Mouse (Mus musculus) liver, embryonic 16.5 days (tissue): ENCODE data around the gene Cyp2j12. TPM values are rescaled to one million over a fixed set of nuclear protein-coding genes. Genes with fewer than 3 reads are reported as not detected.
"Not testable (repeated sequence)": the region's sequence is repeated elsewhere in the genome, so short reads cannot be mapped to it uniquely, and the experiment has no call there.

Source experiments
- ATAC-seq: fragments of 200-750 bp; cut with Nextera tagmentation; 2 replicates; pipeline ENCODE4 v1.8.0; 2017; ENCODE audit warnings: low read depth, mild to moderate bottlenecking, moderate number of reproducible peaks, moderate library complexity
- H3K27ac ChIP-seq: fragments of 300-500 bp; sonication (generic); 2 replicates; pipeline ENCODE4 v1.5.1; 2014; ENCODE audit warnings: mild to moderate bottlenecking, low read length
- H3K27me3 ChIP-seq: fragments of 300-500 bp; sonication (generic); 2 replicates; pipeline ENCODE4 v1.6.1; 2014; ENCODE audit warnings: low read depth, low read length, mixed read lengths; ENCODE audit not compliant: control insufficient read depth, insufficient read depth
- H3K36me3 ChIP-seq: fragments of 300-500 bp; sonication (generic); 2 replicates; pipeline ENCODE4 v1.6.1; 2014; ENCODE audit warnings: mild to moderate bottlenecking; ENCODE audit not compliant: control insufficient read depth, insufficient read depth
- H3K4me1 ChIP-seq: fragments of 300-500 bp; sonication (generic); 2 replicates; pipeline ENCODE4 v1.6.1; 2014; ENCODE audit warnings: low read depth, low read length, mixed read lengths; ENCODE audit not compliant: control insufficient read depth
- H3K4me2 ChIP-seq: fragments of 300-500 bp; sonication (generic); 2 replicates; pipeline ENCODE4 v1.6.1; 2014; ENCODE audit warnings: low read depth, low read length, mixed read lengths
- H3K4me3 ChIP-seq: fragments of 300-500 bp; sonication (generic); 2 replicates; pipeline ENCODE4 v1.5.1; 2014; ENCODE audit warnings: low read depth, mild to moderate bottlenecking, low read length
- H3K9ac ChIP-seq: fragments of 300-500 bp; sonication (generic); 2 replicates; pipeline ENCODE4 v1.6.1; 2014; ENCODE audit warnings: low read depth, low read length
- H3K9me3 ChIP-seq: fragments of 300-500 bp; sonication (generic); replicated peaks from 2 replicates; pipeline ENCODE4 v1.6.1; 2016; ENCODE audit warnings: low read length; ENCODE audit not compliant: control insufficient read depth
- WGBS: fragments of 180-500 bp; shearing (Covaris S2); extraction: QIAGEN DNeasy Blood & Tissue Kit; methylation state at CpG from one replicate; pipeline ENCODE4 v1.1.7; 2014; ENCODE audit not compliant: insufficient replicate concordance; 5-methylcytosine and 5-hydroxymethylcytosine counted together
- polyA plus RNA-seq: library from polyadenylated mRNA; unstranded; fragments of >200 nt; fragmentation: Nextera tagmentation; extraction: Ambion mirVana; gene quantifications from 2 replicates; pipeline ENCODE4 v1.2.1, GENCODE M21; 2015

The Cyp2j12 gene
- polyA plus RNA-seq, 1 experiment from 2014 or later, result not detected

DNA sequence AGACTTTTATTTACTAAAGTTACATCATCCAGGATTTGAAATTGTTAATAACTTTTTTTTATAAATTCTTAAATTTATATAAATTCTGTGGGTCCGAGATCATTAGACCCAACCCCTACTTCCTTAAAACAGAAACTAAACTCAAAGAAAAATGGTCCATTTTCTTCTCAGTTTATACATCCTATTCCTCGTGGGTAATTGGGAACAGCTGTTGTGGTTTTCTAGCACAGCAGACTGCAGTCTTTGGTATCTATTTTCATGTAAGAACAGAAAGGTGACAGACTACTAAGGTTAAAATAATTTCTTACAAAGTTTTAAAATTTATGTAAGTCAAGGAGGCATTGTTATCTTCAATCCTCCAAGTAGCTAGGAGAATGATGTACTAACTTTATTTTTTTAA is 44.1 kb downstream of the Cyp2j12 start:
- Histone ChIP-seq H3K4me3 (no peak overlapping the region), H3K4me2 (no peak overlapping the region), H3K36me3 (no peaks in the 10 kb centered on the region), H3K27me3 (no peaks in the 10 kb centered on the region), H3K9me3 (no peaks in the 10 kb centered on the region), H3K27ac (no peak overlapping the region), H3K4me1 (no peaks in the 10 kb centered on the region), H3K9ac (no peak overlapping the region)
- no peak for ATAC-seq
- WGBS, result 33% methylated on average over 2 of the region's 2 CpGs

DNA sequence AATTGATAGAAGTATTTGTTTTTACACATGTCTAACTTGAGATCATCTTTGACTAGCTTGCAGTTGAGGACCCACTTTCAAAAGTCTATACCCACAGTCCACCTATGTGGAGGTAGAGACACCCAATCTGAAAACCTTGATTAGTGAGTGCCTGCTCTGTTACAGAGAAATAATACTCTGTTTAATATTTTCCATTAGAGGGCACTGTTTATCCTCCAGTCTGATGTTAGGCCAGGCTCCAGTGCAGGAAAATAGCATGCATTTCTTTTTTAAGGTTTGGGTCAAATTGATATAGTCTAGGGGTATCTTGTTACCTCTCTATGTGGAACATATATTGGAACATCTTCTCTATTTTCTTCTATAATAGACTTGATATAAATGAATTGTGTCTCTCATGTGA is 49.1 kb downstream of the Cyp2j12 start:
- H3K9me3 ChIP-seq, result no peaks in the 10 kb centered on the region
- no peaks in the 10 kb centered on the region for H3K36me3 ChIP-seq
- ATAC-seq, result no peak
- no peak overlapping the region for H3K4me2 ChIP-seq
- no peak overlapping the region for H3K4me3 ChIP-seq
- no peak overlapping the region for H3K9ac ChIP-seq
- H3K27ac ChIP-seq, result no peak overlapping the region
- H3K27me3 ChIP-seq, result no peaks in the 10 kb centered on the region
- H3K4me1 ChIP-seq, result no peaks in the 10 kb centered on the region

DNA sequence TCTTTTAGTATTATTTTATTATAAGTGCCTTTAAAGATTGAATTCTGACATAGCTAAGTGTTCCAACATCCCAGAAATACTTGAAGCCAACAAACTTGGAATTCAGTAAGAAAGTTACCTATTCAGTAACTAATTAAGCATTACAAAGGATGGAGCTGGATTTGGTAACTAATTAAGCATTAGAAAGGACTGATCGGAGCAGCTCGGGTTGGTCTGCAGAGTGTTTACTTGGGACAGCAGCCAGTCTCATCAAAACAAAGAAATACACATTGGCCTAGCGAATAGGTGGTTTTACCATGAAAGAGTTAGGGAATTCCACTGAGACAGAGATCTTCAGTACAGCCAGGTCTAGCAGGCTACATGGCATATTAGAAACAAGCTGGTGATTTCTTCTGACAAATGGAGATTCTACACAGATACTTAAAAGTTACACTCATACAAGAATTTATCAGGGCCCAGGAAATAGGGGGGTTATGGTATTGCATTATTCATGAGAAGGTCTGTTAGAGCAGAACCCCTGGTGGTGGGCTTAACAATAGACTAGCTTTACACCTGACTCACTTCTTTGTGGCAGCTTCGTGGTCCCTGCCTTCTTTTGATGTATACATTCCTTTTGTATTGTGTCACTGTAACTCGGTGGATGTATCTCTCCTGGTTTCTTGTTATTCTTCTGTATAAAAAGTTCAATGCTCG is 51.5 kb downstream of the Cyp2j12 start:
- H3K9ac ChIP-seq, H3K27me3 ChIP-seq, H3K4me1 ChIP-seq, H3K27ac ChIP-seq, H3K9me3 ChIP-seq, H3K36me3 ChIP-seq, ATAC-seq, H3K4me2 ChIP-seq, H3K4me3 ChIP-seq: not testable (repeated sequence)
- WGBS, result 49% methylated on average over 6 of the region's 6 CpGs

DNA sequence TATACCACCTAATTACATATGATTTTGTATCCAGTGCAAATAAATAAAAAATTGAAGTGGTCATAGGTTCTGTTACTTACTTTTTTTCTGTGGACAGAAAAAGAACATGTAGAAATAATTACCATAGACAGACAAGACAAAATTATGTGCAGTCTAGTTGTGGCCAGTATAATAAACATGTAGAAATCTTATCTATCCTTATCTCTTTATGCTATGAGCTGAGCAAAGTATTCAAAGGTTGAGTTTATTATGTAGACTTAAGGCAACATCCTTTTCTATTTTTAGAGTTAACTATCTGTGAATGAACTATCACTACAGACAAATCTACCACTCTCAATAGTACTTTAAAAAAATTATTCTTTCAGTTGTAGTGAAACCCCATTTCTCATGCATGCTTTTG is 62.6 kb downstream of the Cyp2j12 start:
- Histone ChIP-seq H3K9ac (no peak overlapping the region), H3K4me1 (no peaks in the 10 kb centered on the region), H3K9me3 (no peaks in the 10 kb centered on the region), H3K27me3 (no peaks in the 10 kb centered on the region), H3K27ac (no peak overlapping the region), H3K4me2 (no peak overlapping the region), H3K36me3 (no peaks in the 10 kb centered on the region), H3K4me3 (no peak overlapping the region)
- no peak for ATAC-seq

DNA sequence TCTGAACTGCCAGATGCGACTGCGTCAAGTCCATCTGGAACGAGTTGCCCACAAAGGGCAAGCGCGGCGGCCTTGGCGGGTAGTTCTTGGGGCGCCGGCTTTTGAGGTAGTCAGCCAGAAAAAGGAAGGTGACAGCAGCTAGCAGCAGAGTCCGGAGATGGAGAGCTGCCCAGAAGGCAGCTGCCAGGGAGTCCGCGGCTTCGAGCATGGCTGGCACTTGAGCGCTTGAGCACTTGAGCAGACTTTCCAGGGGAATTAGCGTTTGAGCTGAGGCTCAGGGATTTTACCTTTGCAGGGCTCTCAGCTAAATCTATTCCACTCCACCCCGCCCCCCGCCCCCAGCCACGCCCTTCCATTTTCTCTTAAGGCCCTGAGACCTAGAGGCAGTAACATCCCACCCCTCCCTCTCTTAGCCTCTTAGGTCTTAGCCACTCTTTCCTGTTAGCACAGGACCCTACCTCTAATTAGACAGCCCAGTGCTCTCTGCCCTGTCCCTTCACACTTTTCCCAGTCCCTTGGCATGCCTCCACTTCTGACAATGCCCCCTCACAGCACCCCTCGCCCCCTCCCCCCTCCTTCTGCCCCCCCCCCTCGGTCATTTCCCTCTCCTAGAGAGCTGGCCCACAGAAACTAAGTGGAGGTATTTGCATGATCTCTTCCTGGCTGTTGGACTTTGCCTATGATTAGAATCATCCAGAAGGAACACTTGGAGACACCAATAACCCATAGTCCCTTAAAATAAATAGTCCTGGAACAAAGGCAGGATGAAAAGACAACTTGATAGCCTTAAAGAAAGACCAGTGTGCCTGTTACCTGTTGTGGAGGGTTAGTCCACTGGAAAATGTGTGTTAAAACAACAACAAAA is 63.5 kb downstream of the Cyp2j12 start, which contains the start of gene Cyp2j13:
Gene Cyp2j13, minus strand, starts transcription at position 286 of the 865 bp plus-strand sequence.
- H3K4me3 ChIP-seq, result no peak within 1 kb of the TSS
- H3K9me3 ChIP-seq, result no peaks in the 10 kb centered on the region
- ATAC-seq, result no peak
- H3K4me2 ChIP-seq, result no peak within 1 kb of the TSS
- no peak within 1 kb of the TSS for H3K27ac ChIP-seq
- no peaks in the 10 kb centered on the region for H3K4me1 ChIP-seq
- no peak within 1 kb of the TSS for H3K9ac ChIP-seq
- no peaks in the 10 kb centered on the region for H3K27me3 ChIP-seq
- 13% methylated on average over 20 of the region's 20 CpGs for WGBS
- no peaks in the 10 kb centered on the region for H3K36me3 ChIP-seq

DNA sequence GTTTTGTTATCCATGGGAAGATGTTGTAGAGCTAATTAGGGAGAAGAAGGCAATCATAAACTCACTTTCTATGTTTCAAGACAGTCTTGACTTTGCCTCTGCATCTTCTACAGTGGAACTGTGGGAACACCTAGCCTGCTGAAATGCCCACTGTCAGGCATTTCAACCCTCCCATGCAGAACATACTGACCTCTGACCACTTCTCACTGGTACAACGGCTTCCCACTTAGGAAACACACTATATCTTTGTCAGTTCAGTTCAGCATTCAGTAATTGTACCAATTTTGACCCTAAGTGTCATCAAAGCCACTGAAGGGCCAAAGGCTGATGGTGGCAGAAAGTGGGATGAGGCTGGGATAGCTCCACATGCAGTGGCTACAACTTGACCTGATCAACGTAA is 78.9 kb downstream of the Cyp2j12 start:
- H3K27me3 ChIP-seq, result no peaks in the 10 kb centered on the region
- no peaks in the 10 kb centered on the region for H3K9me3 ChIP-seq
- H3K9ac ChIP-seq, result no peak overlapping the region
- H3K4me1 ChIP-seq, result no peaks in the 10 kb centered on the region
- 48% methylated on average over 2 of the region's 2 CpGs for WGBS
- no peak overlapping the region for H3K27ac ChIP-seq
- no peak for ATAC-seq
- no peaks in the 10 kb centered on the region for H3K36me3 ChIP-seq
- H3K4me3 ChIP-seq, result no peak overlapping the region
- H3K4me2 ChIP-seq, result no peak overlapping the region

DNA sequence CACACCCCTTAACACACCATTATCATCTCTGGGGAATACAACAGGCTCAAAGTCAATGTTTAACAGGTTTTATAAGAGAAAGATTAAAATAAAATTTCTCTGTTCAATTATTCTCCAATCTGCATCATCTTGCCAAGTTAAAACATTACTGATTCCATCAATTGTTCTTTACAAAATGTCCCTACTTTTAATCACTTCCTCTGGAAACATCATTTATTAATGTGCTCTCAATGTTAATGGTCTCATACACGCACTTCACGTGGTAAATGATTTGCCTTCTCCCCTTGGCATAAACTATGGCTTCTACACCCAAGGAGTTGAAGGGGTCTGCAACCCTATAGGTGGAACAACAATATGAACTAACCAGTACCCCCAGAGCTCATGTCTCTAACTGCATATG is 80.8 kb downstream of the Cyp2j12 start:
- H3K4me2 ChIP-seq, result no peak overlapping the region
- no peak overlapping the region for H3K9ac ChIP-seq
- whole genome bisulfite sequencing, result 65% methylated on average over 2 of the region's 2 CpGs
- H3K36me3 ChIP-seq, result no peaks in the 10 kb centered on the region
- H3K9me3 ChIP-seq, result no peaks in the 10 kb centered on the region
- H3K4me1 ChIP-seq, result no peaks in the 10 kb centered on the region
- H3K27ac ChIP-seq, result no peak overlapping the region
- ATAC-seq, result no peak
- no peak overlapping the region for H3K4me3 ChIP-seq
- H3K27me3 ChIP-seq, result no peaks in the 10 kb centered on the region

Other genes with a start within 250 kb of the Cyp2j12 start
- 7.9 and 8.4 TPM in 2 replicates for gene Hook1, start 173.9 kb downstream of the Cyp2j12 start, polyA plus RNA-seq
- not detected in 2 replicates for gene Cyp2j13, start 63.6 kb downstream of the Cyp2j12 start, polyA plus RNA-seq
- gene Cyp2j7, start 95.5 kb upstream of the Cyp2j12 start, polyA plus RNA-seq, result not detected in 2 replicates
- not detected in 2 replicates for gene Cyp2j11, start 207.5 kb upstream of the Cyp2j12 start, polyA plus RNA-seq